Mouse (Mus musculus) testis, adult 2 months (tissue): ENCODE measurements at regions not wholly inside any gene's neighbourhood (a gene's known extent, or its start where the extent isn't known, plus 50 kb on each side); places are given as distances from the start of the nearest gene placed in this dataset.
"Not testable (repeated sequence)": the region's sequence is repeated elsewhere in the genome, so short reads cannot be mapped to it uniquely, and the experiment has no call there.

Source experiments
- CTCF ChIP-seq: fragments of 200-500 bp; IDR thresholded peaks from 2 replicates; pipeline ENCODE4 v1.5.1; 2012; ENCODE audit warnings: low read depth, mild to moderate bottlenecking, inconsistent platforms, low read length, moderate library complexity; ENCODE audit not compliant: control insufficient read depth, insufficient read depth, insufficient replicate concordance
- POLR2A ChIP-seq: fragments of 200-500 bp; IDR thresholded peaks from 2 replicates; pipeline ENCODE4 v1.6.1; 2012; ENCODE audit warnings: low read depth, mild to moderate bottlenecking, inconsistent platforms, low read length, moderate library complexity; ENCODE audit not compliant: control insufficient read depth

GRCm38 (mm10) chrX:94797348-94798182, 73.2 kb downstream of the Zxdb start:
- TF ChIP-seq POLR2A, CTCF: not testable (repeated sequence)
